Mouse (Mus musculus) G1E (cell line): Measurements from ENCODE around the gene Dcdc2a.

ENCODE experiments used
- CTCF ChIP-seq: IDR thresholded peaks from 2 replicates; pipeline ENCODE4 v1.5.1; 2012; ENCODE audit warnings: low read depth, low read length, inconsistent platforms, mixed read lengths
- GATA1 ChIP-seq: IDR thresholded peaks from 2 replicates; pipeline ENCODE4 v1.6.1; 2012; ENCODE audit warnings: borderline replicate concordance, low read length, inconsistent platforms, mixed read lengths
- POLR2AphosphoS5 ChIP-seq: IDR thresholded peaks from 2 replicates; pipeline ENCODE4 v1.6.1; 2012; ENCODE audit warnings: low read depth, low read length, inconsistent platforms; ENCODE audit not compliant: insufficient replicate concordance
- TAL1 ChIP-seq: conservative IDR thresholded peaks from 2 replicates; pipeline ENCODE4 v1.6.1; 2012; ENCODE audit warnings: low read depth, low read length, inconsistent platforms, mixed read lengths

DNA sequence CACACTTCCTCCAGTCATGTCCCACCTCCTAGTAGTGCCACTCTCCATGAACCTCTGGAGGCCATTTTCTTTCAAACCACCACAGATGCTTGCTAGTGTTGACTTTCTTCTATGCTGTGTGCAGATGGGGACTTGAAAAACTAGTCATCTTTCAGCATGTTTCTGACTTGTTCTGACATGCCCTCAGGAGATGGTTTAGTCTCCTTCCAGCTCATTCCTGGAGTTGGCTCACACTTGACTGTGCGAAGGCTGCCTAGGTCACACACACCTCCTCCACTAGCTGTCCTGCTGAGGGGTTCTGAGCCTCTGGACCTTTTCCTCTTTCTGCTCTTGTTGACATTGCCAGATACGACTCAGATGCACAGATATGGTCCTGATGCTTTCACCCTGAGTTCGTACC lies 106.8 kb downstream of the Dcdc2a start:
- no peak for TF ChIP-seq CTCF
- no peak for TF ChIP-seq TAL1
- TF ChIP-seq GATA1: no peak
- TF ChIP-seq POLR2AphosphoS5: no peak
